Mouse (Mus musculus): ENCODE measurements around the gene Khdc1b. TPM values are rescaled to one million over a fixed set of nuclear protein-coding genes. Genes with fewer than 3 reads are reported as not detected.

Gene Khdc1b
- polyA plus RNA-seq (2012; rRNA removed), result not detected in 2 replicates

DNA sequence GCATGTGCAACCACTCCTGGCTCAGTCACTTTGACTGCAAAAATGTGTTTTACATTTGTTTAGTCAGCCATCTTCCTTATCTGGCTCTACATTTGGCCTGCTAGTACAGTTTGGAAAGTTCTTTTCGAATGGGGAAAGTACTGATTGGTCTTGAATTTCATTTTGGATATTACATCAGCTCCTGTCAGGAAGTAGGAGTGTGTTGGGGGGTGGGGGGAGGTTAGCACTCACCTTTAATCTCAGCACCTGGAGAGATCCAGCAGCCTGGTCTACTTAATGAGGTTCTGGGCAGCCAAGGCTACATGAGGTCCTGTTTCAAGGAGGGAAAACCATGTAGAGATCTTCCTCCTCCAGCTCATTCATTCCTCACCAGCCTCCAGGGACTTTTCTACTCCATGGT, at the start of gene Khdc1b:
Gene Khdc1b, plus strand, starts transcription at position 301 of the 400 bp plus-strand sequence.

DNA sequence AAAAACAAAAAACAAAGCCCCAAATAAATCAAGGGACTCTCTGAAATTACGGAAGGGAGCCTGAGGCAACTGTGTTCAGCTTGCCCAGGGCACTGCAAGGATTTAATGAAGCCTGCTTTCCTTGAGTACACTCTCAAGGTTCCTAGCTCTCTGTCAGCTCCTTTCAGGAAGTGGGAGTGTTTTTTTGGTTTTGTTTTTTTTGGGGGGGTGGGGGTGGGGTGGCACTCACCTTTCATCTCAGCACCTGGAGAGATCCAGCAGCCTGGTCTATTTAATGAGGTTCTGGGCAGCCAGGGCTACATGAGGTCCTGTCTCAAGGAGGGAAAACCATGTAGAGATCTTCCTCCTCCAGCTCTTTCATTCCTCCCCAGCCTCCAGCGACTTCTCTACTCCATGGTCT, 34.0 kb upstream of the Khdc1b start, which contains the start of gene Khdc1a:
Gene Khdc1a, plus strand, starts transcription at position 301 of the 400 bp plus-strand sequence.

DNA sequence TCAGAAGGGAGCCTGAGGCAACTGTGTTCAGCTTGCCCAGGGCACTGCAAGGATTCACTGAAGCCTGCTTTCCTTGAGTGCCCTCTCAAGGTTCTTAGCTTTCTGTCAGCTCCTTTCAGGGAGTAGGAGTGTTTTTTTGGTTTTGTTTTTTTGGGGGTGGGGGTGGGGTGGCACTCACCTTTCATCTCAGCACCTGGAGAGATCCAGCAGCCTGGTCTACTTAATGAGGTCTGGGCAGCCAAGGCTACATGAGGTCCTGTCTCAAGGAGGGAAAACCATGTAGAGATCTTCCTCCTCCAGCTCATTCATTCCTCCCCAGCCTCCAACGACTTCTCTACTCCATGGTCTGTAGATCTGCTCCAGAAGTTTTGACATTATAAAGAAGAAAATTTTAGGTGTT, 15.3 kb upstream of the Khdc1b start, which contains the start of gene Khdc1c:
Gene Khdc1c, plus strand, starts transcription at position 301 of the 400 bp plus-strand sequence.

Other genes with a start within 250 kb of the Khdc1b start
- gene Tmem14a, start 165.0 kb upstream of the Khdc1b start, polyA plus RNA-seq (2012; rRNA removed), result 11.7 and 13.5 TPM in 2 replicates
- gene Gsta3, start 143.0 kb upstream of the Khdc1b start, polyA plus RNA-seq (2012; rRNA removed), result 0.63 and 1.1 TPM in 2 replicates
- gene Khdc1a, start 33.9 kb upstream of the Khdc1b start, polyA plus RNA-seq (2012; rRNA removed), result not detected in 2 replicates
- gene Khdc1c, start 15.2 kb upstream of the Khdc1b start, polyA plus RNA-seq (2012; rRNA removed), result not detected in 2 replicates